Mouse (Mus musculus): ENCODE data around the gene Asb14.

DNA sequence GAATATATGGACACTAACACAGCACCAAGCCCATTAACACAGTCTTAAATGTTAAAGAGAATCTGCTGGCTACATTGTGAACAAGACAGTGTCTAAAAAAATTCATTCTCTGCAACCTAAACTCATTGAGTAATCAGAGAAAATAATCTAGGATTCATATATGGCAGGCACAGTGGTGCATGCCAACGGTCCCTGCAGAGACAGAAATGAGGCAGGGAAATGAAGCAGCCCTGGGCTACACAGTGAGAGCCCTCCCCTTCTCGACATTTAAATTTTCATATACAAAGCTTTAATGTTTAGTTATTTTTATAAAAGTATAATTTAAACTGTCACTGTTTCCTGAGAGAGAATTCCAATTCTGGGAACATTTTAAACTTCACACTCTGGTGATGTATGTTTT is 5.1 kb downstream of the Asb14 start:
- TF ChIP-seq CTCF (IDR thresholded peaks at IDR 0.05; ENCODE audit: low read depth, low read length) (no peak), GATA1 (IDR thresholded peaks at IDR 0.05; ENCODE audit: borderline replicate concordance, low read length) (no peak), TAL1 (conservative IDR thresholded peaks at IDR 0.05; ENCODE audit: low read depth, low read length) (no peak), POLR2AphosphoS5 (IDR thresholded peaks at IDR 0.05; ENCODE audit: insufficient replicate concordance, low read depth, low read length) (no peak), GATA2 (IDR thresholded peaks at IDR 0.05; ENCODE audit: borderline replicate concordance, low read depth, low read length) (no peak)
